Mouse (Mus musculus) macrophage (primary cell): Measurements from ENCODE around the gene 2810021J22Rik. TPM values are rescaled to one million over a fixed set of nuclear protein-coding genes. Genes with fewer than 3 reads are reported as not detected.
"Not testable (repeated sequence)": the region's sequence is repeated elsewhere in the genome, so short reads cannot be mapped to it uniquely, and the experiment has no call there.

ENCODE experiments used
- H3K27ac ChIP-seq: fragments of 350-480 bp; formaldehyde crosslinking; 2 replicates; pipeline ENCODE4 v1.9.0; 2021
- H3K36me3 ChIP-seq: fragments of 350-480 bp; formaldehyde crosslinking; 2 replicates; pipeline ENCODE4 v1.9.0; 2021; ENCODE audit errors: inconsistent target
- H3K4me3 ChIP-seq: fragments of 350-480 bp; formaldehyde crosslinking; 2 replicates; pipeline ENCODE4 v1.9.0; 2021; ENCODE audit errors: inconsistent target
- H3K79me2 ChIP-seq: fragments of 350-480 bp; formaldehyde crosslinking; 2 replicates; pipeline ENCODE4 v1.9.0; 2021; ENCODE audit errors: inconsistent target
- WGBS: methylation state at CpG from one replicate; pipeline ENCODE4 v1.1.7; 2026; ENCODE audit warnings: inconsistent platforms; ENCODE audit not compliant: missing documents; 5-methylcytosine and 5-hydroxymethylcytosine counted together
- polyA plus RNA-seq: library from polyadenylated mRNA; stranded (reverse); fragments of 250-400 nt; gene quantifications from 3 replicates; pipeline ENCODE4 v1.2.4, GENCODE M21; 2018; ENCODE audit warnings: inconsistent platforms
- total RNA-seq, 78 experiments: library from RNA; depleted of rRNA; stranded (reverse); fragments of 250-400 nt; gene quantifications; 1 replicate in 9 of 78; 2 replicates in 24 of 78; 3 replicates in 43 of 78; 4 replicates in 2 of 78; pipeline ENCODE4 v1.2.4; 2018; ENCODE audit warnings: inconsistent platforms in 56 of 78

Gene 2810021J22Rik
- 10 to 100 TPM in 3 of 26 experiments, 1 to 10 TPM in 23; 1.5 to 11.5 (median 4.5) TPM for total RNA-seq (2018; cell fraction: chromatin; rRNA removed)
- 1 to 10 TPM in 19 of 26 experiments, under 1 TPM in 7; 0.25 to 4.9 (median 2.5) TPM for total RNA-seq (2018; cell fraction: cytosol; rRNA removed)
- total RNA-seq (2018; cell fraction: nucleus; rRNA removed): 10 to 100 TPM in 2 of 26 experiments, 1 to 10 TPM in 23, under 1 TPM in 1; 0.78 to 10.3 (median 3.5) TPM
- 1.9 to 2.7 TPM (median 1.9 TPM) in 3 replicates for polyA plus RNA-seq

DNA sequence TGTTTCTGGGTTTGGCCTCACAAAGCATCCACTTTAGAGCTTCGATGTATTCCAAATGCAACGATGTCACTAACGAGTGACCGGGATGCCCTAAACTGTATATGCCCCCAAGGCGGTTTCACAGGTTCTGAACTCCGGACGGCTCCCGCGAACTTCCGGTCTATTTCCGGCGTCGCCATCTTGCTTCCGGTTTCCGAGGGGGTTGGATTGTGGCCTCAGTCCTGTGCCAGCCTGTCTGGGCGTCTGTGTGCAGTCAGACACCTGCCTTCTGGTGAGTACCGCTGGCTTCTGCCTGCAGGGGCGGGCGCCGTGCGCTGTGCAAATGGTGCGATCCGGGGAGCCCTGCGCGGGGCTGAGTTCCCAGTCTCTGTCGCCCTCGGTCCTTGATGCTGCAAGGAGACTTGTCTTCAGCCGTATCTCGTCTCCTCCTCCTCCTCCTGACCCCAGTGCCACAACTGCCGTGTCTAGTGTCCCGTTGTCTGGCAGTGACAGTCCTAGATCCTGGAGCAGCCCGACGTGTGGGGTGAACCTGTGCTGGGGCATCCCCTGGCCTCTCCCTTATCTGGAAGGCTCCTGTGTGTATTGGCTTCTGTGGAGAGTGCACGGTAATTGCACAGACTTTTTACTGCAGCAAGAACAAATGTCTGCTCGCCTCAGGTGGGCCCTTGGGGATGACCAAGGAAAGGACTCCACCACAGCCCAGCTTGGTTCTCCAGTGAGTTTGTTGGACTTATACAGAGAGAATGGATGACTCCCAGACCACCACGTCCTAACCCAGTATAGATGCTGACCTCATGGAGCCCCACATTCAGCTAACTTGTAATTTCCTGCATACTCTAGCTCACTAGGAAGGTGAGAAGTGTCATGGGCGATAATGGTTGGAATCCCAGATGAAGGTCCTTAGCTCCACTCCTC is at the start of gene 2810021J22Rik:
Gene 2810021J22Rik, plus strand, starts transcription at position 178 of the 915 bp plus-strand sequence.
- Histone ChIP-seq H3K27ac (no peak within 1 kb of the TSS), H3K79me2 (no peaks in the 10 kb centered on the region), H3K4me3 (peak within 1 kb of the TSS; percentile 61), H3K36me3 (peaks cover 16% of the 10 kb centered on the region; the same call in 1 of the 2 replicates)
- 5% methylated on average over 37 of the region's 37 CpGs for WGBS

DNA sequence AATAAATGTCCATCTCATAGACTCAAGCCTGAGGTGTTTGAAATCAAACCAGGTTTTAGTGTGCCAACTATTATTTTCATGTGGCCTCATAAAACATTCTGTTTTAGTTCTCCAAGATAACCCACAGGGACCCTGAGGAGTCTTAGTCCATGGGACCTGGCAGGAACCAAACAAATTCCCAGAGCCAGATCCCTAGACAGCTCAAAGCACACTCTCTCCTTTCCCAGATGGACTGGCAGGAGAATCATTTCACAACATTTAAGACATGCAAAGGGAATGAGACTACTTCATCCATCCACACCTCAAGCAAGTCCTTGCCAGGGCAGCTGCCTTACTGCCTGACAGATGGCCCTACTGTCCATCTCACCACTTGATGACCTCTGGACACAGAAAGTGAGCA is 38.1 kb upstream of the 2810021J22Rik start, which contains the start of gene Olfr312:
Gene Olfr312, plus strand, starts transcription at position 301 of the 400 bp plus-strand sequence.
- not testable (repeated sequence) for H3K4me3 ChIP-seq, H3K79me2 ChIP-seq, H3K27ac ChIP-seq, H3K36me3 ChIP-seq

DNA sequence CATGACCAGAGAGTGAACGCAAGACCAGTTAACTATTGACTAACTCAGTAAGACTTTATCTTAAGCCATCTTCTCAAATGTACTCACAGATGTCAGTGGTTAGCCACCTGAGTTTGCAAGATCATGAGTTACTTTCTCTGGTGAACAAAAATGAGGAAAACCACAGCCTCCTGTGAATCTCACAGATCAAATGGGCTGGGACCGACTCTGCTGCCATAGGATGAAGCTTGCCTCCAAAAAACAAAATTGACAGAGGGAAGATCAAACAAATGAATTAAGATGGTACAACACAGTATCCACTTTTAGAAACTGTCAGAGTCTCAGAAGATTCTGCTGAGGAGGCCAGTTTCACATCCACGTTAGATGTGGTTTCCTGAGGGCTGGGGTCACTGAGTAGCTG is 37.3 kb upstream of the 2810021J22Rik start:
- Histone ChIP-seq H3K79me2 (no peaks in the 10 kb centered on the region), H3K36me3 (no peaks in the 10 kb centered on the region), H3K4me3 (no peak overlapping the region), H3K27ac (no peak overlapping the region)
- WGBS: 42% methylated on average over 3 of the region's 3 CpGs

DNA sequence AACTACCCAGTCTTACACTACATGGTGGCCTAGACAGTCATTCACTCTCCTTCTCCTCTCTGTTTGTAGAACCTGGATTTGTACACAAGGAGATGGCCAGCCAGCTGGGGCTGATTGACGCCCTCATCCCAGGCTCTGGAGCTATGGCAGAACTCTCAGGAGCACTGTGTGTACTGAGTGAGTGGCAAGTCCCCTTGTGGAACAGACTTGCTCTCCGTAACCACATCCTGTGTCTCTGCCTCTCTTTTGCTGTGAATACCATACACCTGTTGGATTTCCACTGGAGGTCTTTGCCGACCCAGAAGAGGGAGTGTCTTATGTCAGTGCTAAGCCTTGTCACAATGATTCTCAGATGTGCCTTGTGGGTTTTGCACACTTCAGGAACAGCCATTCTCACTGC is 34.5 kb upstream of the 2810021J22Rik start:
- H3K36me3 ChIP-seq, H3K79me2 ChIP-seq, H3K27ac ChIP-seq, H3K4me3 ChIP-seq: not testable (repeated sequence)
- 88% methylated on average over 2 of the region's 3 CpGs for WGBS

DNA sequence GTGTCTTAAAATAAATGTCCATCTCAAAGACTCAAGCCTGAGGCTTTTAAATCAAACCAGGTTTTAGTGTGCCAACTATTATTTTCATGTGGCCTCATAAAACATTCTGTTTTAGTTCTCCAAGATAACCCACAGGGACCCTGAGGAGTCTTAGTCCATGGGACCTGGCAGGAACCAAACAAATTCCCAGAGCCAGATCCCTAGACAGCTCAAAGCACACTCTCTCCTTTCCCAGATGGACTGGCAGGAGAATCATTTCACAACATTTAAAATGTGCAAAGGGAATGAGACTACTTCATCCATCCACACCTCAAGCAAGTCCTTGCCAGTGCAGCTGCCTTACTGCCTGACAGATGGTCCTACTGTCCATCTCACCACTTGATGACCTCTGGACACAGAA is 28.1 kb upstream of the 2810021J22Rik start, which contains the start of gene Olfr311:
Gene Olfr311, plus strand, starts transcription at position 301 of the 400 bp plus-strand sequence.
- H3K4me3 ChIP-seq, H3K79me2 ChIP-seq, H3K27ac ChIP-seq, H3K36me3 ChIP-seq: not testable (repeated sequence)

DNA sequence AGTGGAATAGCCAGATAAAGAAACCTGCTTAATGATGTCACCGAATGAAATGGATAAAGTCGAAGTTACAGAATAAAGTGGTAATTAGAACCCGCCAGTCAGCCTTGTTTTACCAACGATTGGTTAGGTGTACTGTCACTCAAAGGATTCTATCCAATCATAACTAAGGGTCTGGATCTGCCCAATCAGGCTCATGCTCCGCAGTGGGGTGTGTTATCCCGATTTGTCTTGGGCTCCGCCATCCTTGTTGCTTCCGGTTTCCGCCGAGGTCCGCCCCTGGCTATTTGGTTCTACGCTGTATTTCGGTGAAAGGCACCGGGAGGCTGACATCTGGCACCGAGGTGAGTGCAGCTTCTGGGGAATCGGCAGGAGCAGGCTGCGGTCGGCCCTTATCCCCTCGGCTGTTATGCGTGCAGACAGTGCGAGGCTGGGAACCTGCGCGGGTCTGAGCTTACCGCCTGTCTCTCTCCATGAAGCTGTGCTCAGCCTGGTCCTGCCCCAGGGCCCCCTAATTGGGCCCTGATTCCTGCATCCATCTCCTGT is 20.0 kb upstream of the 2810021J22Rik start, which contains the start of gene Gm12258:
Gene Gm12258, plus strand, starts transcription at position 240 of the 543 bp plus-strand sequence.
- WGBS: 1% methylated on average over 24 of the region's 24 CpGs
- peak within 1 kb of the TSS; percentile 94 for H3K4me3 ChIP-seq
- H3K79me2 ChIP-seq: no peaks in the 10 kb centered on the region; the same call in 1 of the 2 replicates
- peak within 1 kb of the TSS; percentile 36 for H3K27ac ChIP-seq
- peaks cover 21% of the 10 kb centered on the region; the same call in 1 of the 2 replicates for H3K36me3 ChIP-seq

DNA sequence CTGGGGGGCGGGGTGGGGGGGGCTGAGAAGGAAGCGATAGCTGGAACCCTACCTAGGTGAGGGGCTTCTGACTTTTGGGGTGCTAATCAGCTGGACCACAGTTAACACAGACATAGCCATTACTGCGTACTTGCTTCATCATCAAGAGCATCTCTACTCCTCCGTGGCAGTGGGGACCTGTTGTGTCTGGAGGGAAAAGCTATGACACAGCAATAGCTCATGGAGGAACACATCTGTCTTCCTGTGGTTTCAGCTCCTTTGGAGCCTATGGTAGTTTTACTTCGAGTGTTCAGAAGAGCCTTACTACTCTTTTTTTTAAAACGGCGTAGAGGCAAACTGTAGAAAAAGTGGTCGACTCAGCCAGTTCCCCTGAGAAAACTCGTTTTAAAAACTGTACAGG is 19.4 kb upstream of the 2810021J22Rik start:
- Histone ChIP-seq H3K79me2 (no peaks in the 10 kb centered on the region; the same call in 1 of the 2 replicates), H3K36me3 (peaks cover 21% of the 10 kb centered on the region; the same call in 1 of the 2 replicates), H3K27ac (no peak overlapping the region), H3K4me3 (peak overlapping the region; percentile 94)
- 7% methylated on average over 9 of the region's 9 CpGs for WGBS

DNA sequence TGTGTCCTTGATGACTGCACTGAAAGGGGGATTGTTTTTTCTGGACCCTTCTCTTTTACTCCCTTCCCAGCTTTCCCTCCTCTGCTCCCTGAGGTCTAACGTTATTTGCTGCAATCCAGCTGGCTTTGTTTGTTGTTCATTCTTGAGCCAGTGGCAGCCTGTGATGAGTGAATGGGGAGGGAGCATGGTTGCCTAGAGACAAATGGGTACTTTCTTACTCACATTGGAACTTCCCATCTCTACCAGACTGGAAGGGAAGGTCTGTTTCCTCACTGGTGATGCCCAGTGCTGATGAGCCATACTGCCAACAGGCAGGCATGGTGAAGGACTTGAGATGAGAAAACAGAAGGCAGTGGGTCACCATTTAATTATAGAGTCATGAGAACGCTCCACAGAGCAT is 17.3 kb upstream of the 2810021J22Rik start:
- peaks cover 27% of the 10 kb centered on the region for H3K36me3 ChIP-seq
- H3K4me3 ChIP-seq: no peak overlapping the region
- H3K27ac ChIP-seq: no peak overlapping the region
- no peaks in the 10 kb centered on the region; the same call in 1 of the 2 replicates for H3K79me2 ChIP-seq
- 97% methylated on average over 2 of the region's 2 CpGs for WGBS

DNA sequence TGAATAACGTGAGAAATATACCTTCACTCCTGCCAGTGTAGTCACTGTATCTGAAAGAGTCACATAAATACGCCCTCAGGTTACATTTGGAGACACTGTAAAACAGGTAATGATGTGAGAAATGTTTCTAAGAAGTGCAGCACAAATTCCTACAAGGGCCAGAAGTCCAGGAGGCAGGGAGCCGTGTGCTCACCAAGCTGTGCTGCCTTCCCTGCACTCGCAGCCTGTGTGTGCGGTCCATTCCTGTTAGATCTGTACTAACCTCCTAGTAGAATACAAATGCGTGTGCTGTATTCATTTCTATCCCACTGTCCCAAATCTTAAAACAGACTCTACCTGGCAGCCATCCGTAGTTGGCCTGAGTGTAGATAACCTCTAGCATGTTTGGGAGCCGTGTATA is 6.3 kb upstream of the 2810021J22Rik start:
- no peak overlapping the region for H3K4me3 ChIP-seq
- no peak overlapping the region for H3K27ac ChIP-seq
- H3K36me3 ChIP-seq: peaks cover 45% of the 10 kb centered on the region
- no peaks in the 10 kb centered on the region for H3K79me2 ChIP-seq
- 95% methylated on average over 8 of the region's 8 CpGs for WGBS

DNA sequence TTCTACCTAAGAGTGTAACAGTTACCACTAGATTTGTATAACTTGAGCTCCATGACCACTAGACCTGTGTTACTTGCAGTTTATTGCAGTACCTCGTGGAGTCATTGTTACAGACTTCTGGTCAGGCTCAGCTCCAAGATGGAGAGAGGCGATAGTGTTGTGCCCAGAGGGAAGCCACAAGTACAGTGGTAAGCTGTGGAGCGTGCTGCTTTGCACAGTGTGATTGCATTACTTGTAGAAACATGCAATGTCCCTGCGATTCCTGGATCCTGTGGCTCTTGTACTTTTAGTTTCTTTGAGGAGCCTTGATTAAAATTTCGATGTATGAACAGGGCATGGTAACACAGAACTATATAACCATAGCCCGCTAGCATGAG is 926 bp downstream of the 2810021J22Rik start:
- peaks cover 16% of the 10 kb centered on the region; the same call in 1 of the 2 replicates for H3K36me3 ChIP-seq
- no peak overlapping the region for H3K27ac ChIP-seq
- 82% methylated on average over 6 of the region's 6 CpGs for WGBS
- H3K79me2 ChIP-seq: no peaks in the 10 kb centered on the region
- peak overlapping the region; percentile 61 for H3K4me3 ChIP-seq

DNA sequence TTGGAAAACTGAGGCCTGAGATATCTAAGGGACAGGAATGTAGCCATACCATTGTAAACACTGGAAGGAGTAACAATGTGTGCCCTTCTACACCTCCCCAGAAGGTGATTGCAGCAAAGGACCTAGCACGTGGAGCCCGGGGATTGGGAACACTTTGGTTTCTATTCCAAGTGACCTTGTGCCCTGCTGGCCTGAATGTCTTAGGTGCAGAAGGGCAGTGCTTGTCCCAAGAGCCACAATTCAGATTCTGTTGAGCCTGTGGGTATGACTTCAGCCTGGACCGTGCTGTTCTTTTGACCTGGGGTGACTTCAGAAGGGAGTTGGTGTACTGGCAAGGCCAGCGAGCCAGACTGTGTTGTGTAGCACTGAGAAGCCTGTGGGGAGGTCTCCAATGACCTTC is 3.9 kb downstream of the 2810021J22Rik start:
- Histone ChIP-seq H3K4me3 (no peak overlapping the region), H3K79me2 (no peaks in the 10 kb centered on the region), H3K36me3 (peaks cover 16% of the 10 kb centered on the region; the same call in 1 of the 2 replicates), H3K27ac (no peak overlapping the region)
- 98% methylated on average over 4 of the region's 4 CpGs for WGBS

DNA sequence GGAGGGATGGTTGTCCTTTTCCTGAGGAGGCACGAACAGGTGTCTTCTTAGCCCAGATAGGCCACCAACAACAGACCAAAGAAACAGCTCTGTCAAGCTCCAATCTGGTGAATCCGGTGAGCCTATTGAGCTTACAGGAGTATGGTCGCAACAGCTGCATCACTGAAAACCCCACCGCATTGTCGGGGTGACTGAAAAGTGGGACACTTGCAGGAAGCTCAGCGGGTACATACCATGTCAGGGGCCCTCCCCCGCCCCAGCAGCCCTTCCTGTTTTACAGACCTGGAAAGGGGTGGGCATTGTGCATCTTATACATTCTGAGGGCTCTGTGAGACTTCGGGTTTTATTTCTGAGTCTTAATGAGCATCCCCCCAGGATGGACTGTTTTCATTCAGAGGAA is 16.7 kb downstream of the 2810021J22Rik start:
- 41% methylated on average over 7 of the region's 8 CpGs for WGBS
- H3K4me3 ChIP-seq: no peak overlapping the region

DNA sequence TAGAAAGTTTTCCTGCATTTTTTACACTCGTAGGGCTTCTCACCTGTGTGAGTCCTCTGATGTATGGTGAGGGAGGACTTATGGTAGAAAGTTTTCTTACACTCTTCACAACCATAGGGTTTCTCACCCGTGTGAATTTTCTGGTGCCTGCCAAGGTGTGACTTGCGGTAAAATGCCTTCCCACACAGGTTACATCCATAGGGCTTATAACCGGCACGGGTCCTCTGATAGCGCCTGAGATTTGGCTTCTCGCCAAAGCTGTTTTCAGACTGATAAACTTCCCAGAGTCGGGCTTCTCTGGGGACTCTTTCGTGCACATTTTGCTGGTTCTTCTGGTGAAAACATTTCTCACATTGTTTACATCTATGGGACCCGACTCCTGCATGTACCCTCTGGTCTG is 23.5 kb downstream of the 2810021J22Rik start:
- Histone ChIP-seq H3K4me3 (no peak overlapping the region), H3K79me2 (no peaks in the 10 kb centered on the region), H3K27ac (no peak overlapping the region), H3K36me3 (peaks cover 49% of the 10 kb centered on the region)
- WGBS: 93% methylated on average over 9 of the region's 10 CpGs

More for the DNA sequence above, 16.7 kb downstream of the 2810021J22Rik start:
- Histone ChIP-seq H3K79me2 (no peaks in the 10 kb centered on the region), H3K27ac (no peak overlapping the region), H3K36me3 (peaks cover 12% of the 10 kb centered on the region; the same call in 1 of the 2 replicates)

DNA sequence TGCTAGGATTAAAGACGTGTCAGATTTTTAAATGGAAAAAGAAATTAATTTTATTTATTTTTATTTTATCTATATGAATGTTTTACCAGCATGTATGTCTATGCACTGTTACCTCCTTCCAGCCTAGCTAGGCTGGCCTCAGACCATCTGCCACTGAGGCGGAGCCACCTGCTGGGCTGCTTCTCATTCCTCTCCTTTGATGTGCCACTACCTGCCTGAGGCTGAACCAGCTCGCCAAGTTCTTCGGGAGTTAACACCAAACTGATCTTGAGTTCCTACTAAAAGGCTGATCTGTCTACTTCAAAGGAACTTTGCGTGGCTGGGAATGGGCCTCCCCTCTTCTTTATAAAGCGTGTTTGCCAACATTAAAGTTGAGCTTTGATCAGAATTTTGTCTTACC is 27.4 kb downstream of the 2810021J22Rik start:
- peaks cover 72% of the 10 kb centered on the region for H3K36me3 ChIP-seq
- WGBS: 93% methylated on average over 5 of the region's 6 CpGs

More for the DNA sequence above, 27.4 kb downstream of the 2810021J22Rik start:
- H3K4me3 ChIP-seq: no peak overlapping the region
- no peak overlapping the region for H3K27ac ChIP-seq
- H3K79me2 ChIP-seq: no peaks in the 10 kb centered on the region
